Mouse (Mus musculus) heart, adult 2 months (tissue): ENCODE results near the gene Actr3.

Experiments
- CTCF ChIP-seq: fragments of 200-600 bp; IDR thresholded peaks from 2 replicates; pipeline ENCODE4 v1.8.1; 2022; ENCODE audit warnings: antibody characterized with exemption, mild to moderate bottlenecking, moderate library complexity
- EP300 ChIP-seq: fragments of 200-500 bp; IDR thresholded peaks from 2 replicates; pipeline ENCODE4 v1.6.1; 2011; ENCODE audit warnings: low read depth, low read length, control low read depth; ENCODE audit not compliant: insufficient read depth
- POLR2A ChIP-seq: fragments of 200-500 bp; IDR thresholded peaks from 2 replicates; pipeline ENCODE4 v1.6.1; 2011; ENCODE audit warnings: mild to moderate bottlenecking, low read depth, low read length, control low read depth; ENCODE audit not compliant: insufficient read depth

GRCm38 (mm10) chr1:125441251-125441650 is 5.7 kb upstream of the Actr3 start:
- TF ChIP-seq POLR2A = no peak
- no peak for TF ChIP-seq CTCF
- no peak for TF ChIP-seq EP300
